Mouse (Mus musculus) midbrain, postnatal 0 days (tissue): ENCODE measurements around the gene Gm13287. TPM values are rescaled to one million over a fixed set of nuclear protein-coding genes. Genes with fewer than 3 reads are reported as not detected.
"Not testable (repeated sequence)": the region's sequence is repeated elsewhere in the genome, so short reads cannot be mapped to it uniquely, and the experiment has no call there.

Experiments
- ATAC-seq: fragments of 200-750 bp; cut with Nextera tagmentation; 2 replicates; pipeline ENCODE4 v1.8.0; 2017; ENCODE audit warnings: moderate number of reproducible peaks, mild to moderate bottlenecking, moderate TSS enrichment, moderate library complexity; ENCODE audit not compliant: low FRiP score
- DNase-seq: peaks from one replicate; pipeline ENCODE4 v3.0.0-alpha.2; 2015; ENCODE audit warnings: low spot score
- H3K27ac ChIP-seq: fragments of 300-500 bp; sonication (generic); 2 replicates; pipeline ENCODE4 v1.5.1; 2014; ENCODE audit warnings: low read depth, mild to moderate bottlenecking, low read length, mixed read lengths
- H3K27me3 ChIP-seq: fragments of 300-500 bp; sonication (generic); 2 replicates; pipeline ENCODE4 v1.6.1; 2014; ENCODE audit warnings: low read length, control low read depth, mixed read lengths; ENCODE audit not compliant: insufficient read depth
- H3K36me3 ChIP-seq: fragments of 300-500 bp; sonication (generic); 2 replicates; pipeline ENCODE4 v1.6.1; 2014; ENCODE audit warnings: low read length, control low read depth, mixed read lengths; ENCODE audit not compliant: insufficient read depth
- H3K4me1 ChIP-seq: fragments of 300-500 bp; sonication (generic); 2 replicates; pipeline ENCODE4 v1.6.1; 2014; ENCODE audit warnings: mild to moderate bottlenecking, control low read depth, antibody characterized with exemption, low read length, mixed read lengths; ENCODE audit not compliant: insufficient read depth
- H3K4me2 ChIP-seq: fragments of 300-500 bp; sonication (generic); 2 replicates; pipeline ENCODE4 v1.6.1; 2014; ENCODE audit warnings: low read depth, mild to moderate bottlenecking, low read length, mixed read lengths; ENCODE audit not compliant: poor library complexity, severe bottlenecking
- H3K4me3 ChIP-seq: fragments of 300-500 bp; sonication (generic); 2 replicates; pipeline ENCODE4 v1.5.1; 2014; ENCODE audit warnings: low read depth, mild to moderate bottlenecking, low read length, moderate library complexity
- H3K9ac ChIP-seq: fragments of 300-500 bp; sonication (generic); replicated peaks from 2 replicates; pipeline ENCODE4 v1.6.1; 2014; ENCODE audit warnings: mild to moderate bottlenecking, low read length, moderate library complexity, mixed read lengths; ENCODE audit not compliant: poor library complexity, severe bottlenecking
- H3K9me3 ChIP-seq: fragments of 300-500 bp; sonication (generic); 2 replicates; pipeline ENCODE4 v1.6.1; 2016; ENCODE audit warnings: low read length, control low read depth
- CTCF ChIP-seq: IDR thresholded peaks from 2 replicates; pipeline ENCODE4 v1.5.1; 2016; ENCODE audit warnings: antibody characterized with exemption, mild to moderate bottlenecking
- WGBS: fragments of 180-500 bp; shearing (Covaris S2); extraction: QIAGEN DNeasy Blood & Tissue Kit; methylation state at CpG from one replicate; pipeline ENCODE4 v1.1.7; 2014; 5-methylcytosine and 5-hydroxymethylcytosine counted together
- polyA plus RNA-seq: library from polyadenylated mRNA; unstranded; fragments of >200 nt; fragmentation: Nextera tagmentation; extraction: Ambion mirVana; gene quantifications from 2 replicates; pipeline ENCODE4 v1.2.1, GENCODE M21; 2015
- total RNA-seq: library from RNA; depleted of rRNA; stranded (reverse); fragments of >200 nt; gene quantifications from 2 replicates; pipeline ENCODE4 v1.2.3, GENCODE M21; 2014

Gm13287 gene
- total and polyA plus RNA-seq, 2 experiments from 2014 or later = not detected

DNA sequence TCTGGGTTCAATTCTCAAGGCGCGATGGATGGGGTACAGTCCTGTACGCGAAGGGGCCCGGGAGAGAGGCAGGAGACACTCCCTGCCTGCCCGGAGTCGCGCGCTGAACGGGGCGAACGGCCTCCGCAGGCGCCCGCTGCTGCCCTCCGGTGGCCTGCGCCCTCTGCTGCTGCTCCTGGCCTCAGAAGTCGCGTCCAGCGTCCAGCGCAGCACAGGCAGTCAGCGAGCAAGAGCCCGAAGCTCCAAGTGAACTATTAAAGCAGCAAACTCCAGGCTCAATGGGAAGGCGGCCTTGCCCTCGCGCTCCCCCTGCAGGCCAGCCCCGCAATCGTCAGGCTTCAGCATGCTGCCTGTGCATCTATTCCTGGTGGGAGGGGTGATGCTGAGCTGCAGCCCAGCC, 42.6 kb upstream of the Gm13287 start:
- not testable (repeated sequence) for H3K27ac ChIP-seq, H3K9ac ChIP-seq, H3K27me3 ChIP-seq, H3K4me1 ChIP-seq, H3K9me3 ChIP-seq, H3K36me3 ChIP-seq, ATAC-seq
- peak overlapping the region; percentile 42 for H3K4me2 ChIP-seq
- DNase-seq = peak; percentile 82
- WGBS = under 1% methylated on average over 26 of the region's 28 CpGs
- peak overlapping the region; percentile 20; the same call in 1 of the 2 replicates for H3K4me3 ChIP-seq
- peak; percentile 67 for TF ChIP-seq CTCF

DNA sequence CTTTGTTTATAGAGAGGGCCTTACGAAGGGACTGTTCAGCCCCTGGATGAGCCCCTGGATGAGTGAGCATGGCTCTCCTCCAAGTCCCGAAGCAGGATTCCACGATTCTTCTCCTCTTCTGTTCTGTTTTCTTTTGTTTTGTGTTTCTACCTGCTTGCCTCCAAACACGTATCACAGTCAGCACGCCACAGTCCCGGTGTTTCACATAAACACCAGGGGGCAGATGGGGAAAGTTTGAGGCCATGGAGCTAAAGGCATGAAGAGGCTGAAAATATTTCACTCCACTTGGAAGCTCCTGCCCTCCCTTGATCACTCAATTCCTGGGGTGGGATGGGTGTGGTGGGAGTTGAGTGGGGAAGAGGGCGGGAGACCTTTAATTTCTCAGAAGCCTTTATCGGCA, 41.3 kb upstream of the Gm13287 start:
- H3K27ac ChIP-seq, H3K4me1 ChIP-seq, H3K36me3 ChIP-seq, H3K9me3 ChIP-seq, H3K27me3 ChIP-seq, DNase-seq, H3K4me2 ChIP-seq, H3K9ac ChIP-seq, ATAC-seq, H3K4me3 ChIP-seq: not testable (repeated sequence)
- WGBS = 72% methylated on average over 6 of the region's 8 CpGs

DNA sequence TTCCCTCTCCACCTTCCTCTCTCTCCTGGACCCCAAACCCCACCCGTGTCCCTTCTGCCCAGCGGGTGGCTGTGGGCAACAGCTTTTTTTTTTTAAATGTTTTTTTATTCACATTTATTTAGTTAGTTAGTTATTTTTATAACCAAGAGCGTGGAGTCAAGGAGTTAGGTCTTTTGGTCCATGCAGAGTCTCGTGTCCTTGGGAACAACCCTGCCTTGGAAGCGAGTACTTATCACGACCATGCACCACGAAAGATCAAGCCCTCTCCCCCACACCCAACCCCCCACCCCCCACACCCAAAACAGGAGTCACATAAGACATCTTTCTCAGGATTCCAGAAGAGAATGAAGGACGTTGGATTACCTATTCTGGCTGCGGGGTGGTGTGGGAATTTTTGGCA, 40.7 kb upstream of the Gm13287 start:
- DNase-seq, H3K27ac ChIP-seq, ATAC-seq, H3K36me3 ChIP-seq, H3K4me2 ChIP-seq, H3K9ac ChIP-seq, H3K9me3 ChIP-seq, H3K4me3 ChIP-seq, H3K27me3 ChIP-seq, H3K4me1 ChIP-seq: not testable (repeated sequence)
- WGBS = 60% methylated on average over 8 of the region's 9 CpGs

DNA sequence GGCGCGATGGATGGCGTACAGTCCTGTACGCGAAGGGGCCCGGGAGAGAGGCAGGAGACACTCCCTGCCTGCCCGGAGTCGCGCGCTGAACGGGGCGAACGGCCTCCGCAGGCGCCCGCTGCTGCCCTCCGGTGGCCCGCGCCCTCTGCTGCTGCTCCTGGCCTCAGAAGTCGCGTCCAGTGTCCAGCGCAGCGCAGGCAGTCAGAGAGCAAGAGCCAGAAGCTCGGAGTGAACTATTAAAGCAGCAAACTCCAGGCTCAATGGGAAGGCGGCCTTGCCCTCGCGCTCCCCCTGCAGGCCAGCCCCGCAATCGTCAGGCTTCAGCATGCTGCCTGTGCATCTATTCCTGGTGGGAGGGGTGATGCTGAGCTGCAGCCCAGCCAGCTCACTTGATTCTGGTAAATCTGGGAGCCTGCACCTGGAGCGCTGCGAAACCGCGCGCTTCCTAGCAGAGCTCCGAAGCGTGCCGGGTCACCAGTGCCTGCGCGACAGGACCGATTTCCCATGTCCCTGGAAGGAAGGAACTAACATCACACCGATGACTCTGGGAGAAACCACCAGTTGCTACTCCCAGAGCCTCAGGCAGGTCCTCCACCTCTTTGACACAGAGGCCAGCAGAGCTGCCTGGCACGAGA, 39.6 kb upstream of the Gm13287 start:
- Histone ChIP-seq H3K4me3 (peak overlapping the region; percentile 26), H3K4me2 (peak overlapping the region; percentile 46)
- H3K4me1 ChIP-seq, ATAC-seq, H3K27me3 ChIP-seq, H3K9ac ChIP-seq, H3K36me3 ChIP-seq, H3K27ac ChIP-seq, H3K9me3 ChIP-seq: not testable (repeated sequence)
- TF ChIP-seq CTCF = peak; percentile 65
- DNase-seq = peak; percentile 76
- WGBS = 3% methylated on average over 29 of the region's 42 CpGs

DNA sequence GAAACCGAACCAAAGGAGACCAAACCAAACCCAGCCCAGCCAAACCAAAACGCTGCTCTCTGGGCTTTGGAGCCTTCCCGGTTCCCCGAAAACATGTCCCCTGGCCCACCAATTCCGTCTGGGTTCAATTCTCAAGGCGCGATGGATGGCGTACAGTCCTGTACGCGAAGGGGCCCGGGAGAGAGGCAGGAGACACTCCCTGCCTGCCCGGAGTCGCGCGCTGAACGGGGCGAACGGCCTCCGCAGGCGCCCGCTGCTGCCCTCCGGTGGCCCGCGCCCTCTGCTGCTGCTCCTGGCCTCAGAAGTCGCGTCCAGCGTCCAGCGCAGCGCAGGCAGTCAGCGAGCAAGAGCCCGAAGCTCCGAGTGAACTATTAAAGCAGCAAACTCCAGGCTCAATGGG, 29.5 kb upstream of the Gm13287 start, which contains the start of gene Gm13290:
Gene Gm13290 (plus strand): TSS at position 301 of the 400 bp plus-strand sequence.
- not testable (repeated sequence) for H3K9ac ChIP-seq, H3K4me1 ChIP-seq, ATAC-seq, H3K4me3 ChIP-seq, H3K36me3 ChIP-seq, H3K9me3 ChIP-seq, H3K27me3 ChIP-seq, H3K27ac ChIP-seq, DNase-seq, H3K4me2 ChIP-seq
- WGBS = no CpG with 5 or more reads among the region's 32 CpGs

- H3K4me1 ChIP-seq, H3K27me3 ChIP-seq, ATAC-seq, H3K9ac ChIP-seq, H3K27ac ChIP-seq, H3K36me3 ChIP-seq, DNase-seq, H3K9me3 ChIP-seq, H3K4me2 ChIP-seq, H3K4me3 ChIP-seq: not testable (repeated sequence)
- WGBS = no CpG with 5 or more reads among the region's 29 CpGs
These were observed 26.4 kb upstream of the Gm13287 start, which contains the start of gene Gm13289 for GRCm38 (mm10) chr4:88776622-88777021. TSS of gene Gm13289 (plus strand) at chr4:88776922.

- not testable (repeated sequence) for H3K36me3 ChIP-seq, H3K4me1 ChIP-seq, ATAC-seq, H3K27ac ChIP-seq, H3K9me3 ChIP-seq, H3K4me3 ChIP-seq, DNase-seq, H3K4me2 ChIP-seq, H3K9ac ChIP-seq, H3K27me3 ChIP-seq
- WGBS = no CpG with 5 or more reads among the region's 29 CpGs
These were observed 23.5 kb upstream of the Gm13287 start, which contains the start of gene Gm13272 for GRCm38 (mm10) chr4:88779550-88779949. TSS of gene Gm13272 (plus strand) at chr4:88779850.

DNA sequence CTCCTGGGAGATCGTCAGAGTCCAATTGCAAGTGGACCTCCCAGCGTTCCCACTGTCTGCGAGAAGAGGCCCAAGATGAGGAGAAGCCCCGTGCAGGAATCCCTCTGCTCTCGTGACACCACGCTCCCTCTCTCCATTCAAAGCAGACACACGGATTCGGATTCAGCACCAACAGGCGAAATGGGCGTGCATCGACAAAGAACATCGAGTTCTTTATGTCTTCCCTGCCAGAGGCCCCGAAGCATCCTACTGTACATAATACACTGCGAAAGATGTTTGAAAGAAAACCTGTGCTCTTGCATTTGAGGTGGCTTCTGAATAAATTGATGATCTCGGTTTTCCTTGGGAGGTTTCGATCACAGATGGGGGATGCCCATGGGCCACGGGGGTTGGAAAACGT, 22.7 kb upstream of the Gm13287 start:
- H3K4me3 ChIP-seq, ATAC-seq, H3K4me2 ChIP-seq, H3K27me3 ChIP-seq, H3K4me1 ChIP-seq, H3K9ac ChIP-seq, H3K9me3 ChIP-seq, DNase-seq, H3K36me3 ChIP-seq, H3K27ac ChIP-seq: not testable (repeated sequence)
- WGBS = 51% methylated on average over 13 of the region's 18 CpGs

DNA sequence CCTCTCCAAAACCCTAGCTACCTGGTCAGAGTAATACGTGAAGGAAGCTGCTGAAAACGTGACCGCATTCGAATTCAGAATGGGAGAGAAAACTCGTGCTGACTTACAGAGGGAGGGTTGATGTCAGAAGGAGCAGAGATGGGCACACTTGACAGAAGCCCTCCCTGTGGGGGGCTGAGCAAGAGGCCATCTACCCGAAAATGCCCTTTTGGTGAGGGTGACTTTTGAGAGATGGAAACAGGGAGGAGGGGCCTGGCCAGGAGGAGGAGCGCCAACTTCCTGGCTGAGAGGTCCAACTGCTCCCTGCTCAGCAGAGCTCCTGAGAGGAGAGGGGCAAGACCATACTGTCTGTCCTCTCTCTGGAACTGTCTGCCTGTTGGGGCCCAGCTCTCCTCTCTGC, 21.2 kb upstream of the Gm13287 start, which contains the start of gene Ifnz:
Gene Ifnz (plus strand): TSS at position 301 of the 400 bp plus-strand sequence.
- H3K4me3 ChIP-seq, H3K36me3 ChIP-seq, H3K4me1 ChIP-seq, H3K9ac ChIP-seq, H3K27ac ChIP-seq, H3K27me3 ChIP-seq, ATAC-seq, H3K4me2 ChIP-seq, DNase-seq, H3K9me3 ChIP-seq: not testable (repeated sequence)
- 10% methylated on average over 3 of the region's 7 CpGs for WGBS
